Mouse (Mus musculus) midbrain, embryonic 14.5 days (tissue): ENCODE measurements around the gene G430095P16Rik. TPM values are rescaled to one million over a fixed set of nuclear protein-coding genes. Genes with fewer than 3 reads are reported as not detected.
A peak's percentile ranks its signal among the peaks of the same experiment; 100 is the strongest.

Source experiments
- ATAC-seq: fragments of 200-750 bp; cut with Nextera tagmentation; 2 replicates; pipeline ENCODE4 v1.8.0; 2017; ENCODE audit warnings: moderate number of reproducible peaks, moderate library complexity; ENCODE audit not compliant: low FRiP score, low TSS enrichment
- DNase-seq: peaks from one replicate; pipeline ENCODE4 v3.0.0-alpha.2; 2015
- H3K27ac ChIP-seq: fragments of 300-500 bp; sonication (generic); replicated peaks from 2 replicates; pipeline ENCODE4 v1.5.1; 2014; ENCODE audit warnings: mild to moderate bottlenecking, low read depth, low read length, moderate library complexity
- H3K27me3 ChIP-seq: fragments of 300-500 bp; sonication (generic); 2 replicates; pipeline ENCODE4 v1.6.1; 2014; ENCODE audit warnings: low read length, control low read depth, mixed read lengths; ENCODE audit not compliant: control insufficient read depth, insufficient read depth
- H3K36me3 ChIP-seq: fragments of 300-500 bp; sonication (generic); 2 replicates; pipeline ENCODE4 v1.6.1; 2014; ENCODE audit warnings: low read length, control low read depth; ENCODE audit not compliant: control insufficient read depth, insufficient read depth
- H3K4me1 ChIP-seq: fragments of 300-500 bp; sonication (generic); 2 replicates; pipeline ENCODE4 v1.6.1; 2014; ENCODE audit warnings: mild to moderate bottlenecking, antibody characterized with exemption, low read length, control low read depth; ENCODE audit not compliant: control insufficient read depth, insufficient read depth
- H3K4me2 ChIP-seq: fragments of 300-500 bp; sonication (generic); 2 replicates; pipeline ENCODE4 v1.6.1; 2014; ENCODE audit warnings: mild to moderate bottlenecking, low read length, moderate library complexity
- H3K4me3 ChIP-seq: fragments of 300-500 bp; sonication (generic); replicated peaks from 2 replicates; pipeline ENCODE4 v1.5.1; 2014; ENCODE audit warnings: low read depth, low read length
- H3K9ac ChIP-seq: fragments of 300-500 bp; sonication (generic); replicated peaks from 2 replicates; pipeline ENCODE4 v1.6.1; 2014; ENCODE audit warnings: mild to moderate bottlenecking, low read length, moderate library complexity
- H3K9me3 ChIP-seq: fragments of 300-500 bp; sonication (generic); 2 replicates; pipeline ENCODE4 v1.6.1; 2016; ENCODE audit warnings: low read length, control low read depth, mixed read lengths; ENCODE audit not compliant: control insufficient read depth
- WGBS: fragments of 180-500 bp; shearing (Covaris S2); extraction: QIAGEN DNeasy Blood & Tissue Kit; methylation state at CpG from one replicate; pipeline ENCODE4 v1.1.7; 2014; 5-methylcytosine and 5-hydroxymethylcytosine counted together
- polyA plus RNA-seq: library from polyadenylated mRNA; unstranded; fragments of >200 nt; fragmentation: Nextera tagmentation; extraction: Ambion mirVana; gene quantifications from 2 replicates; pipeline ENCODE4 v1.2.1, GENCODE M21; 2014

Gene G430095P16Rik
- polyA plus RNA-seq, 1 experiment from 2014 or later = 0.91 TPM

DNA sequence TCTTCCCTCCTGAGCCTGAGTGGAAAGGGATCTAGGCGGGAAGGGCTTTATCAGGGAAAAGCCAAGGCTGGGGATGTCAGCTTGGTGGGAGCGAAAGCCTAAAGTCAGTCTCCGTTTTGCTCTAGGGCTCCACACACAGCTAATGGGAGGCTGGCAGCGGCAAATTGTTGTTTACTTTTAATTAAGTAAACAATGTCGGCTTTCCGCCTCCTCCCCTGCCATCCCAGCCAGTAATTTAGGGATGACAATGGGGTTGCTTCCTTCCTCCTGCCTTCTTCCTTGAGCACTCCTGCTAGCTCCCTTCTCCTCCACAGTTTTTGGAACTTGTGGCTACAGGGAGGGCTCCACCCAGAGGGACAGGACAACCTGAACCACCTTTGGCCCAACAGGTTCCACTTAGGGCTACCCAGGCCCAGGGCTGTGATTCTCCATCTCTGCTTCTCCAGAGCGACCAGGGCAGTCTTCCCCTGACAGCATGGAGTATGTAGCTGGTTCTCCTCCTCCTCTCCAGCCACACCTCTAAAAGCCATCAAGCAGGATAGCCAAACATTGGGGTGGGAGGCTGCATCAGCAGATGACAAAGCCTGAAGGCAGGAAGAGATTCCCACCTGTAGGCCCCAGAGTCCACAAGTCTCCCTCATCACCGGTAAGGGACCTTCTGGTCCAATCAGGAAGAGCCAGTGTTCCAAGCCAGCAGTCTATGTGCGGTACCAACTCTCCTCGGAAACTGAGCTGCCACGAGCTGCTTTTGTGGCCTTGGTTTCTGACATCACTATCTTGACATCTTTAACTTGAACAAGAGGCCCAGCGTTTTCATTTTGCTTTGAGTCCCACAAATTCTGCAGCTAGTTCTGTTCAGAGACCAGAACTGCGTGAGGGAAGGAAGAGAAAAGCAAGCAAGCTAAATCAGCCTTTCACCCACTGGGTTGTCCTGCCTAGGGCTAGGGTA, 18.4 kb downstream of the G430095P16Rik start:
- H3K4me3 ChIP-seq = no peak overlapping the region
- H3K27me3 ChIP-seq = peaks cover 78% of the 10 kb centered on the region
- no peak for DNase-seq
- ATAC-seq = no peak
- no peak overlapping the region for H3K4me2 ChIP-seq
- H3K9me3 ChIP-seq = no peaks in the 10 kb centered on the region
- WGBS = 31% methylated on average over 13 of the region's 13 CpGs
- H3K27ac ChIP-seq = no peak overlapping the region
- peaks cover 49% of the 10 kb centered on the region for H3K4me1 ChIP-seq
- H3K9ac ChIP-seq = no peak overlapping the region
- H3K36me3 ChIP-seq = no peaks in the 10 kb centered on the region

GRCm38 (mm10) chr8:84742171-84743053, 19.6 kb downstream of the G430095P16Rik start:
- Histone ChIP-seq H3K9ac (no peak overlapping the region; the same call in 1 of the 2 replicates), H3K4me1 (peaks cover 51% of the 10 kb centered on the region), H3K4me2 (peak overlapping the region; percentile 24; the same call in 1 of the 2 replicates), H3K27me3 (peaks cover 72% of the 10 kb centered on the region), H3K9me3 (no peaks in the 10 kb centered on the region), H3K27ac (peak overlapping the region; percentile 66), H3K36me3 (no peaks in the 10 kb centered on the region), H3K4me3 (no peak overlapping the region)
- DNase-seq = peak; percentile 67
- WGBS = 5% methylated on average over 32 of the region's 32 CpGs
- ATAC-seq = peak; percentile 38; the same call in 1 of the 2 replicates

DNA sequence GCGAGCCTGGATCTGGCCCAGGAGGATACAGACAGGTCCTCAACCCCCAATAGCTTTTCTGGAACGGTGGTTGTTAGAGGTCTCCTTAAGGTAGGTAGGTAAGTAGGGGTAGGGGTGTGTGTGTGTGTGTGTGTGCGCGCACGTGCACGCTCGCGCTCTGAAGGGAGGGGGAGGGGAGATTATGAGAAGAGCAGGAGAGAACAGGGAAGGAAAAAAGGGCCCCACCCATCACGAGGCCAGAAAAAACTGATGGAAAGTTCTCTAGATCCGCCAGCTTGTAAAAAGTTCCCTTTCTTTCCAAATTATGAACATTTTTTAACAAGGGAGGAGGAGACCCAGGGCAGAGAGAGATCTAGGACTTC, 20.2 kb downstream of the G430095P16Rik start:
- peak; percentile 39; the same call in 1 of the 2 replicates for ATAC-seq
- Histone ChIP-seq H3K4me1 (peaks cover 45% of the 10 kb centered on the region), H3K4me3 (no peak overlapping the region), H3K9ac (no peak overlapping the region; the same call in 1 of the 2 replicates), H3K4me2 (peak overlapping the region; percentile 24; the same call in 1 of the 2 replicates), H3K9me3 (no peaks in the 10 kb centered on the region), H3K27ac (peak overlapping the region; percentile 66), H3K27me3 (peaks cover 69% of the 10 kb centered on the region), H3K36me3 (no peaks in the 10 kb centered on the region)
- 11% methylated on average over 10 of the region's 10 CpGs for WGBS
- no peak for DNase-seq

DNA sequence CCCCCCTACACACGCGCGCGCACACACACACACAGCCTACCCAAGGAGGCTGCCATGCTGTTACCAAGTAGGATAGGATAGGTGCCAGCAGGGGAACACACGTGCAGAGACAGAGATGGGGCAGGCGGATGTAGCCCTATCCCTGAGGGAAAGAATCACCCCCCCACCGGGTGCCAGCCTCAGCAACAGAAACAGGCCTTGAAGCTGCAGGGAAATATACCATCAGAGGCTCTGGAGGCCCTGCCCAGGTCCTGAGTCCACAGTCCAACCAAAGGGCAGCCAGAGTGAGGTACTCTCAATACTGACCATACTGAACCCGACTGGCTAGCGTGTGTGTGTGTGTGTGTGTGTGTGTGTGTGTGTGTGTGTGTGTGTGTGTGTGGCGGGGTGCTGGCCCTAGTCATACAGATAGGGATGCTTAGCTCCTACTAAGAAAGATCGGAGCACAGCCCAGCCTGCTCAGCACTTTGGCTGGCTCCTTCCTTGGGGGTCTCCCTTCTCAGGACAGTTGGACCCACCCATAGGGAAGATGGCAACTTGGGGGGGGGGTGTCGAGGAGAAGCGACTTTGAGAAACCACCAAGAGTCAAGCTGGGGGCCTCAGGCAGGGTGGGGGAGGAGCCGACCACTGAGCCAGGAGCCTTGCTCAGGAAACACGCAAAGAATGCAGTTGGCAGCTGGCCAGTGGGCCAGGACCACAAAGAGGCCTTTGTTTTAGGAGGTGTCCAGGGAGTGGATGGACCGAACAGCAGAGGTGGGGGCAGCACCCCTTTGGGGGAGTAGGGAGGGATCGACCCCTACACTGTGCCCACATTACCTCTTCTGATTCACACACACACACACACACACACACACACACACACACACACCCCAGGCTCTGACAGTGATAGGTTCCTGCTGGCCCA, 21.0 kb downstream of the G430095P16Rik start:
- Histone ChIP-seq H3K9ac (no peak overlapping the region), H3K27me3 (peaks cover 71% of the 10 kb centered on the region), H3K27ac (peak overlapping the region; percentile 66), H3K4me1 (peaks cover 45% of the 10 kb centered on the region), H3K4me3 (no peak overlapping the region), H3K4me2 (peak overlapping the region; percentile 21; the same call in 1 of the 2 replicates), H3K9me3 (no peaks in the 10 kb centered on the region), H3K36me3 (no peaks in the 10 kb centered on the region)
- ATAC-seq = peak; percentile 57
- 3% methylated on average over 17 of the region's 17 CpGs for WGBS
- peak; percentile 86 for DNase-seq

DNA sequence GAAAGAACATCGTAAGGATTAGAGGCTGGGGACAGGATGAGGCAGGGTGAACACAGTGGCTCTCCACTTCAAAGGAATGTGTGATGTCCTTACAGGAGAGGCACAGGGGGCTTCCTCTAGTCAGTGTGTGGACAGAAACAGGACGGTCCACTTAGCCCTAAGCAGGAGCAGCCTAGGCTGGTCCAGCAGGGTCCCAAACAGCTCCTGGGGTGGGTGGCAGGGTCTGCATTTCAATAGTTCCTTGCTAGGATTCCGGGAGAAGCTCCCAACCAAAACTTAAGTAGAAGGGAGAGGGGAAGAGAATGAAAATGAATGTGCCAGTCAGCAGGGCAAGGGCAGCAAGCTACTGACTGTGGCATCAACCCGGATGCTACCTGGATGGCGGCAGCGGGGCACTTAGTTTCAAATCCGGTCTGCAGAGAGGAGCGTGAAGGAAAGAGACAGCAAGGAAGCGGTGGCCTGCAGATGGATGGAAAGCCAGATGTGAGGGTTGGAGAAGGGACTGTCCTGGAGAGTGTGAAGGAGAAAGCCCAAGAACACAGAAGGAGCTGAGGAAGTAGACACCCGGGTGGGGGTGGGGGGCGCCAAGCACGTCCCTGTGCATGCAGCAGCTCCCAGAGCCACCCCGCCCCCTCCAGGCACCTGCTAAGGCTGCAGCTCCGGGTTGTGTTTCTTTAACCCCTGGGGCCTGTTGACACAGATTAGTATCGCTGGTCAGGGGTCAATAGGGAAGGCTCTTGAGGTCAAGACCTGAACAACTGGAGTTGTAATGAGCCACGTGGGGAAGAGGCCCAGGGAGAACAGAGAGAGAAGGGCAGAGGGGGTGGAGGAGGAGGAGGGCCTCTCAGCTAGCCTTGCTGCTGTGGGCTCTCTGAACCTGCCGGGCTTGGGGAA, 22.5 kb downstream of the G430095P16Rik start:
- Histone ChIP-seq H3K9ac (no peak overlapping the region), H3K4me2 (no peak overlapping the region), H3K4me3 (no peak overlapping the region), H3K36me3 (no peaks in the 10 kb centered on the region), H3K27me3 (peaks cover 70% of the 10 kb centered on the region), H3K9me3 (no peaks in the 10 kb centered on the region), H3K4me1 (peaks cover 43% of the 10 kb centered on the region), H3K27ac (peak overlapping the region; percentile 66)
- 6% methylated on average over 17 of the region's 17 CpGs for WGBS
- no peak for ATAC-seq
- DNase-seq = no peak

DNA sequence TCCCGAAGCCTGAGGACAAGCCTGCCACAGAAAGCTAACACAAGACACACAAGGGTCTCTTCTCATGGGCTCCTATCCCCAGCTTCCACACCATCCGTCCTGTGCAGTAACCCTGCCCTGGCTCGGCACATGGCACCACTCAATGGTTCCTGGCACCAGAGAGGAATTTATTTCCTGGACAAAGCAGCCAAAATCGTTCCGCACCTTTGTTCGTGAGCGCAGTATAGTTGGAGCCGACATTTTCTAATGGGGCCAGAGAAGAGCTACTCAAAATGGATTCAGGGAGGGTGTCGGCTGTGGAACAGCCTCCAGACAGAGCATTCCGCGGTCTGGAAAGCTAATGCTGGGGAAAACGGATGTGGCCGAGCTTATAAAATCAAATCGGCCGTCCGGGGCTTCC, 26.7 kb downstream of the G430095P16Rik start:
- ATAC-seq (no peak), DNase-seq (no peak)
- H3K4me1 ChIP-seq = peaks cover 15% of the 10 kb centered on the region
- no peaks in the 10 kb centered on the region for H3K9me3 ChIP-seq
- no peaks in the 10 kb centered on the region for H3K36me3 ChIP-seq
- no peak overlapping the region for H3K9ac ChIP-seq
- peaks cover 60% of the 10 kb centered on the region for H3K27me3 ChIP-seq
- no peak overlapping the region for H3K4me3 ChIP-seq
- 65% methylated on average over 16 of the region's 16 CpGs for WGBS
- 0 out of 2 replicates have a peak overlapping the region, but pooled peaks have one; percentile 26 for H3K27ac ChIP-seq
- H3K4me2 ChIP-seq = no peak overlapping the region

DNA sequence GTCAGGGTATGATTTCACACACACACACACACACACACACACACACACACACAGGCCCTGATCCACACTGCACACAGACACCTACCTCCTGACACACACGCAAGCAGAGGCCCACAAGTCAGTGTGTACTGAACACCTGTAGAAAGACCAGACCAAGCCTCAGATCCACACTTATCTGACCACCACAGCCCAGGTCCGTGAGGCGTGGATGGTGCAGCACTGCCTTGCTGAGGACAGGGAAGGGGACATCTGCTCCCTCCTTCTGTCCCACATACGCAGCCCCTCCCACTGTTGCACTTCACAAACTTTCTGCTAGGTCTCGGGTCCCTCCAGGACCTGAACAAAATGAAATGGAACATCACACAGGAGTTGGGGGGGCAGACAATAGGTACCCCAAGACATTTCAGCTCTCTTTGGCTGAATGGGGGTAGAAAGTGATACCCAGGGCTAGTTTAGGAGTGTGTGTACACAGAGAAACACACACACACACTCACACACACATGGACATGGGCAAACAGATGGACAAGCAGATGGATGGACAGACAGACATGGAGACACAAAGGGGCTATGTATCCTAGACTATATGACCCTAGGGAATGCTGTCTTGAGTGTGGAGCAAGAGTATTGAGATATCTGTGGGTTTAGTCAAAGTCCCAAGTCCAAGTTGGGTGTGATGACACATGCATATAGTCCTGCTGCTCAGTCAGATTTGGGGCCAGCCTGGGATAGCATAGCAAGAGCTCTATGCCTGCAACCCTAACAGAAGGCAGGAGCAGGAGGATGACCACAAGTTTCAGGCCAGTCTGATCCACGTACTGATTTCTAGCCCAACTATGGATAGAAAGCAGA, 30.2 kb downstream of the G430095P16Rik start:
- DNase-seq (no peak), ATAC-seq (no peak)
- no peak overlapping the region for H3K9ac ChIP-seq
- no peak overlapping the region for H3K4me3 ChIP-seq
- H3K36me3 ChIP-seq = 0 out of 2 replicates have a peak, but pooled peaks cover 5% of the 10 kb centered on the region
- H3K27me3 ChIP-seq = peaks cover 45% of the 10 kb centered on the region
- 71% methylated on average over 6 of the region's 6 CpGs for WGBS
- H3K4me2 ChIP-seq = no peak overlapping the region
- no peaks in the 10 kb centered on the region for H3K4me1 ChIP-seq
- H3K9me3 ChIP-seq = no peaks in the 10 kb centered on the region
- H3K27ac ChIP-seq = no peak overlapping the region
